8 mouse cellular contexts compared by ENCODE assay signal in genomic region chr6:72601732-72602131, GRCm38 (mm10). TPM values are rescaled to one million over a fixed set of nuclear protein-coding genes. Genes with fewer than 3 reads are reported as not detected.
DNase-seq lines count a peak whose midpoint lies in the region; ATAC-seq and TF ChIP-seq lines count a peak whose summit lies in the region.

No protein-coding gene starts in this region.

- peak; percentile 78; the same call in 1 of the 2 replicates for TF ChIP-seq CTCF in testis, adult 2 months (IDR thresholded peaks at IDR 0.05; ENCODE audit: control insufficient read depth, insufficient read depth, insufficient replicate concordance, low read depth, low read length)

- no peak overlapping the region for H3K4me2 ChIP-seq in liver, embryonic 12.5 days
- no peak overlapping the region for H3K4me2 ChIP-seq in embryonic facial prominence, embryonic 11.5 days (ENCODE audit: low read depth, low read length)

- no peaks in the 10 kb centered on the region for H3K27me3 ChIP-seq in liver, embryonic 12.5 days (replicated peaks)
- no peaks in the 10 kb centered on the region for H3K27me3 ChIP-seq in embryonic facial prominence, embryonic 11.5 days (ENCODE audit: control insufficient read depth, insufficient read depth, low read length)
- H3K27me3 ChIP-seq in testis, adult 2 months (ENCODE audit: control insufficient read depth, insufficient read depth, low read length) = no peaks in the 10 kb centered on the region

- no peak for TF ChIP-seq POLR2A in testis, adult 2 months (IDR thresholded peaks at IDR 0.05; ENCODE audit: control insufficient read depth, low read depth, low read length)

- no peak for ATAC-seq in liver, embryonic 12.5 days
- ATAC-seq in embryonic facial prominence, embryonic 11.5 days (replicated peaks; ENCODE audit: insufficient number of reproducible peaks, low FRiP score, low TSS enrichment, low read depth) = no peak

- peak; percentile 74 for DNase-seq in liver
- DNase-seq in adrenal gland, postnatal 14 days = peak; percentile 89
- peak; percentile 75 for DNase-seq in embryonic facial prominence, embryonic 11.5 days (ENCODE audit: low spot score)
- peak; percentile 79 to 89 for DNase-seq in heart, postnatal 14 days
- peak; percentile 65 to 82 for DNase-seq in left cerebral cortex, postnatal 10 days (ENCODE audit: extremely low spot score in 1 of 2, low spot score in 2 of 2)
- peak; percentile 70 to 85 for DNase-seq in natural killer cell, adult 2 months (ENCODE audit: low spot score in 2 of 2)

- no peak overlapping the region for H3K9ac ChIP-seq in liver, embryonic 12.5 days
- H3K9ac ChIP-seq in embryonic facial prominence, embryonic 11.5 days (replicated peaks; ENCODE audit: low read length) = no peak overlapping the region

- H3K36me3 ChIP-seq in liver, embryonic 12.5 days = peaks cover 32% of the 10 kb centered on the region
- H3K36me3 ChIP-seq in embryonic facial prominence, embryonic 11.5 days (replicated peaks; ENCODE audit: control insufficient read depth, insufficient read depth, low read depth, low read length) = no peaks in the 10 kb centered on the region
- H3K36me3 ChIP-seq in testis, adult 2 months (ENCODE audit: control insufficient read depth, insufficient read depth, low read length) = no peaks in the 10 kb centered on the region

- H3K4me1 ChIP-seq in liver, embryonic 12.5 days = peaks cover 24% of the 10 kb centered on the region
- H3K4me1 ChIP-seq in embryonic facial prominence, embryonic 11.5 days (ENCODE audit: control insufficient read depth, insufficient read depth, low read length) = no peaks in the 10 kb centered on the region
- H3K4me1 ChIP-seq in testis, adult 2 months (ENCODE audit: control insufficient read depth, insufficient read depth, low read length) = peaks cover 12% of the 10 kb centered on the region

- no peak overlapping the region for H3K27ac ChIP-seq in liver, embryonic 12.5 days
- H3K27ac ChIP-seq in embryonic facial prominence, embryonic 11.5 days (replicated peaks; ENCODE audit: low read depth, low read length) = no peak overlapping the region
- H3K27ac ChIP-seq in testis, adult 2 months (ENCODE audit: control insufficient read depth, insufficient read depth, low read depth, low read length) = no peak overlapping the region

- intact Hi-C loops in heart, postnatal 14 days (cut with DNase I) = no loop called here
- intact Hi-C loops in left cerebral cortex, postnatal 10 days (cut with DNase I) = no loop called here

- no peaks in the 10 kb centered on the region for H3K9me3 ChIP-seq in liver, embryonic 12.5 days (replicated peaks)
- H3K9me3 ChIP-seq in embryonic facial prominence, embryonic 11.5 days (replicated peaks; ENCODE audit: control insufficient read depth, low read length) = no peaks in the 10 kb centered on the region

- 35% methylated on average over 1 of the region's 1 CpGs for WGBS in liver, embryonic 12.5 days (ENCODE audit: insufficient replicate concordance)
- WGBS in embryonic facial prominence, embryonic 11.5 days = 68% methylated on average over 1 of the region's 1 CpGs

- no peak overlapping the region for H3K4me3 ChIP-seq in liver, embryonic 12.5 days
- no peak overlapping the region for H3K4me3 ChIP-seq in embryonic facial prominence, embryonic 11.5 days (ENCODE audit: low read depth, low read length)
- no peak overlapping the region for H3K4me3 ChIP-seq in testis, adult 2 months (ENCODE audit: control insufficient read depth, low read depth, low read length)

RNA-seq across cellular contexts. Expression of gene Retsat, which starts 3.5 kb away (rescaled TPM):
- polyA plus RNA-seq in liver, embryonic 12.5 days (2016; fragmentation: Nextera tagmentation; extraction: Ambion mirVana) = 15.3 and 16.6 TPM in 2 replicates
- total RNA-seq in adrenal gland, postnatal 14 days (2021) = 362 and 390 TPM in 2 replicates
- polyA plus RNA-seq in embryonic facial prominence, embryonic 11.5 days (2014; fragmentation: Nextera tagmentation; extraction: Ambion mirVana) = 9.5 and 10.1 TPM in 2 replicates
- total RNA-seq in heart, postnatal 14 days (2021) = 100 to 1,000 TPM; 164 to 166 TPM
- 10 to 100 TPM; 25.9 to 30.8 TPM for total RNA-seq in left cerebral cortex, postnatal 10 days (2021)
- polyA plus RNA-seq in testis, adult 2 months (2012; rRNA removed) = 9.4 and 11.0 TPM in 2 replicates

RNA-seq across cellular contexts. Expression of gene Elmod3, which starts 3.5 kb away (rescaled TPM):
- 6.8 and 7.6 TPM in 2 replicates for polyA plus RNA-seq in liver, embryonic 12.5 days (2016; fragmentation: Nextera tagmentation; extraction: Ambion mirVana)
- total RNA-seq in adrenal gland, postnatal 14 days (2021) = 16.2 and 21.7 TPM in 2 replicates
- polyA plus RNA-seq in embryonic facial prominence, embryonic 11.5 days (2014; fragmentation: Nextera tagmentation; extraction: Ambion mirVana) = 16.4 and 17.2 TPM in 2 replicates
- total RNA-seq in heart, postnatal 14 days (2021) = 10 to 100 TPM; 16.7 to 19.2 TPM
- total RNA-seq in left cerebral cortex, postnatal 10 days (2021) = 10 to 100 TPM; 13.0 to 14.4 TPM
- polyA plus RNA-seq in testis, adult 2 months (2012; rRNA removed) = 40.2 and 46.0 TPM in 2 replicates

RNA-seq across cellular contexts. Expression of gene Tgoln1, which starts 15.1 kb away (rescaled TPM):
- 17.8 and 18.8 TPM in 2 replicates for polyA plus RNA-seq in liver, embryonic 12.5 days (2016; fragmentation: Nextera tagmentation; extraction: Ambion mirVana)
- 135 and 142 TPM in 2 replicates for total RNA-seq in adrenal gland, postnatal 14 days (2021)
- polyA plus RNA-seq in embryonic facial prominence, embryonic 11.5 days (2014; fragmentation: Nextera tagmentation; extraction: Ambion mirVana) = 31.8 and 35.1 TPM in 2 replicates
- 10 to 100 TPM; 46.4 to 47.6 TPM for total RNA-seq in heart, postnatal 14 days (2021)
- 10 to 100 TPM; 48.4 to 50.9 TPM for total RNA-seq in left cerebral cortex, postnatal 10 days (2021)
- 21.4 and 29.8 TPM in 2 replicates for polyA plus RNA-seq in testis, adult 2 months (2012; rRNA removed)

RNA-seq across cellular contexts. Expression of gene Capg, which starts 57.5 kb away (rescaled TPM):
- polyA plus RNA-seq in liver, embryonic 12.5 days (2016; fragmentation: Nextera tagmentation; extraction: Ambion mirVana) = 18.5 and 19.7 TPM in 2 replicates
- 28.8 and 38.2 TPM in 2 replicates for total RNA-seq in adrenal gland, postnatal 14 days (2021)
- 17.5 and 20.8 TPM in 2 replicates for polyA plus RNA-seq in embryonic facial prominence, embryonic 11.5 days (2014; fragmentation: Nextera tagmentation; extraction: Ambion mirVana)
- 10 to 100 TPM in 1 of 2 experiments, 1 to 10 TPM in 1; 9.9 to 10.0 TPM for total RNA-seq in heart, postnatal 14 days (2021)
- 1 to 10 TPM; 2.8 to 4.0 TPM for total RNA-seq in left cerebral cortex, postnatal 10 days (2021)
- polyA plus RNA-seq in testis, adult 2 months (2012; rRNA removed) = 1.3 and 4.1 TPM in 2 replicates

Comparison
In these comparisons a context has a peak if more than half of its experiments do, and no peak if none do; other contexts are left out.
1. RNA of gene Retsat, which starts 3.5 kb away (total RNA-seq): 362 to 390 TPM in adrenal gland, postnatal 14 days and 164 to 166 TPM in heart, postnatal 14 days; 25.9 to 30.8 TPM in left cerebral cortex, postnatal 10 days; every median in the first group is over 4 times any median in the second.
2. Peak in every context shown above with its lines, with median percentiles within 50 percentile points of each other: DNase-seq.